Mouse (Mus musculus) liver, postnatal 0 days (tissue): ENCODE data around the gene Itgae. TPM values are rescaled to one million over a fixed set of nuclear protein-coding genes. Genes with fewer than 3 reads are reported as not detected.
A peak's percentile ranks its signal among the peaks of the same experiment; 100 is the strongest.

Source experiments
- ATAC-seq: fragments of 200-750 bp; cut with Nextera tagmentation; 2 replicates; pipeline ENCODE4 v1.8.0; 2017; ENCODE audit warnings: mild to moderate bottlenecking, moderate library complexity
- DNase-seq: peaks from one replicate; pipeline ENCODE4 v3.0.0-alpha.2; 2016
- H3K27ac ChIP-seq: fragments of 300-500 bp; sonication (generic); 2 replicates; pipeline ENCODE4 v1.5.1; 2014; ENCODE audit warnings: antibody characterized with exemption, moderate library complexity, mild to moderate bottlenecking, low read depth
- H3K27me3 ChIP-seq: fragments of 300-500 bp; sonication (generic); 2 replicates; pipeline ENCODE4 v1.6.1; 2014; ENCODE audit warnings: low read length, control low read depth, mixed read lengths; ENCODE audit not compliant: insufficient read depth
- H3K36me3 ChIP-seq: fragments of 300-500 bp; sonication (generic); replicated peaks from 2 replicates; pipeline ENCODE4 v1.6.1; 2014; ENCODE audit warnings: mild to moderate bottlenecking, control low read depth, low read length, moderate library complexity, mixed read lengths; ENCODE audit not compliant: insufficient read depth
- H3K4me1 ChIP-seq: fragments of 300-500 bp; sonication (generic); 2 replicates; pipeline ENCODE4 v1.6.1; 2014; ENCODE audit warnings: antibody characterized with exemption, mild to moderate bottlenecking, control low read depth; ENCODE audit not compliant: insufficient read depth
- H3K4me2 ChIP-seq: fragments of 300-500 bp; sonication (generic); 2 replicates; pipeline ENCODE4 v1.6.1; 2014; ENCODE audit warnings: low read depth, mild to moderate bottlenecking, low read length, moderate library complexity, mixed read lengths
- H3K4me3 ChIP-seq: fragments of 300-500 bp; sonication (generic); 2 replicates; pipeline ENCODE4 v1.5.1; 2014; ENCODE audit warnings: low read depth, low read length
- H3K9ac ChIP-seq: fragments of 300-500 bp; sonication (generic); replicated peaks from 2 replicates; pipeline ENCODE4 v1.6.1; 2014; ENCODE audit warnings: mild to moderate bottlenecking, moderate library complexity
- H3K9me3 ChIP-seq: fragments of 300-500 bp; sonication (generic); 2 replicates; pipeline ENCODE4 v1.6.1; 2016; ENCODE audit warnings: mild to moderate bottlenecking, control low read depth, low read length, mixed read lengths
- CTCF ChIP-seq: sonication (generic); IDR thresholded peaks from 2 replicates; pipeline ENCODE4 v1.5.1; 2016; ENCODE audit warnings: antibody characterized with exemption, low read depth
- EP300 ChIP-seq: IDR thresholded peaks from 2 replicates; pipeline ENCODE4 v1.6.1; 2016; ENCODE audit warnings: antibody characterized with exemption, low read depth, mild to moderate bottlenecking
- WGBS: fragments of 180-500 bp; shearing (Covaris S2); extraction: QIAGEN DNeasy Blood & Tissue Kit; methylation state at CpG from one replicate; pipeline ENCODE4 v1.1.7; 2014; ENCODE audit not compliant: insufficient replicate concordance; 5-methylcytosine and 5-hydroxymethylcytosine counted together
- polyA plus RNA-seq: library from polyadenylated mRNA; unstranded; fragments of >200 nt; fragmentation: Nextera tagmentation; extraction: Ambion mirVana; gene quantifications from 2 replicates; pipeline ENCODE4 v1.2.1, GENCODE M21; 2015

The Itgae gene
- 0.24 and 0.33 TPM in 2 replicates for polyA plus RNA-seq

DNA sequence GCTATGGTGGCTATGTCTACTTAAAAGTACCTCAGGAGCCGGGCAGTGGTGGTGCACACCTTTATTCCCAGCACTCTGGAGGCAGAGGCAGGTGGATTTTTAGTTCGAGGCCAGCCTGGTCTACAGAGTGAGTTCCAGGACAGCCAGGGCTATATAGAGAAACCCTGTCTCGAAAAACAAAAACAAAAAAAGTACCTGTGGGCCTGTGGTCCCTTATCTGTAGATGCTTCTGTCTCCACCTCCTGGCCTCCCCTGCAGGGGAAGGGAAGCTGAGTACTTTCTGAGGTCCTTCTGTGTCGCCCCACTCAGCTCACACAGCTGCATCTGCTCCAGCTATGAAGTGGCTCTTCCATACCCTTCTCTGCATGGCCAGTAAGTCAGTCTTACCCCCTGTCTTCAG, at the start of gene Itgae:
Gene Itgae (plus strand): TSS at position 301 of the 400 bp plus-strand sequence.
- H3K27me3 ChIP-seq: no peaks in the 10 kb centered on the region
- no peak within 1 kb of the TSS for H3K4me2 ChIP-seq
- H3K27ac ChIP-seq: no peak within 1 kb of the TSS
- WGBS: 69% methylated on average over 4 of the region's 4 CpGs
- H3K9me3 ChIP-seq: no peaks in the 10 kb centered on the region
- peaks cover 10% of the 10 kb centered on the region for H3K4me1 ChIP-seq
- H3K9ac ChIP-seq: no peak within 1 kb of the TSS
- no peak within 1 kb of the TSS for H3K4me3 ChIP-seq
- ATAC-seq (no peak), DNase-seq (no peak)
- TF ChIP-seq EP300: no peak
- no peak for TF ChIP-seq CTCF
- no peaks in the 10 kb centered on the region for H3K36me3 ChIP-seq

GRCm38 (mm10) chr11:73044229-73044755, 46.1 kb upstream of the Itgae start:
- ATAC-seq: no peak
- Histone ChIP-seq H3K36me3 (no peaks in the 10 kb centered on the region), H3K9me3 (no peaks in the 10 kb centered on the region), H3K4me2 (no peak overlapping the region), H3K27ac (no peak overlapping the region), H3K9ac (no peak overlapping the region), H3K4me3 (no peak overlapping the region), H3K4me1 (peaks cover 10% of the 10 kb centered on the region), H3K27me3 (no peaks in the 10 kb centered on the region)
- TF ChIP-seq EP300 (no peak), CTCF (no peak)
- DNase-seq: no peak
- WGBS: 60% methylated on average over 6 of the region's 6 CpGs

GRCm38 (mm10) chr11:73044789-73045188, 45.6 kb upstream of the Itgae start:
- no peaks in the 10 kb centered on the region for H3K27me3 ChIP-seq
- H3K4me3 ChIP-seq: no peak overlapping the region
- H3K27ac ChIP-seq: no peak overlapping the region
- WGBS: 62% methylated on average over 4 of the region's 4 CpGs
- no peak overlapping the region for H3K4me2 ChIP-seq
- no peak for DNase-seq
- H3K4me1 ChIP-seq: peaks cover 10% of the 10 kb centered on the region
- no peak for ATAC-seq
- H3K9ac ChIP-seq: no peak overlapping the region
- no peaks in the 10 kb centered on the region for H3K9me3 ChIP-seq
- TF ChIP-seq CTCF (peak; percentile 41), EP300 (no peak)
- 0 out of 2 replicates have a peak, but pooled peaks cover 2% of the 10 kb centered on the region for H3K36me3 ChIP-seq

- H3K27ac ChIP-seq: peak within 1 kb of the TSS; percentile 97
- peaks cover 15% of the 10 kb centered on the region; the same call in 1 of the 2 replicates for H3K36me3 ChIP-seq
- under 1% methylated on average over 39 of the region's 39 CpGs for WGBS
- H3K4me3 ChIP-seq: peak within 1 kb of the TSS; percentile 100
- H3K27me3 ChIP-seq: no peaks in the 10 kb centered on the region
- H3K4me2 ChIP-seq: peak within 1 kb of the TSS; percentile 93
- TF ChIP-seq EP300: 0 out of 2 replicates have a peak, but pooled peaks have one; percentile 58
- TF ChIP-seq CTCF: peak; percentile 93
- H3K9me3 ChIP-seq: no peaks in the 10 kb centered on the region
- ATAC-seq: peak; percentile 97
- H3K9ac ChIP-seq: peak within 1 kb of the TSS; percentile 99
- peaks cover 10% of the 10 kb centered on the region for H3K4me1 ChIP-seq
- peak; percentile 97 for DNase-seq
Observed at GRCm38 (mm10) chr11:73047542-73047996, 42.8 kb upstream of the Itgae start, which contains the start of gene Ncbp3. TSS of gene Ncbp3 (plus strand) at chr11:73047783.

DNA sequence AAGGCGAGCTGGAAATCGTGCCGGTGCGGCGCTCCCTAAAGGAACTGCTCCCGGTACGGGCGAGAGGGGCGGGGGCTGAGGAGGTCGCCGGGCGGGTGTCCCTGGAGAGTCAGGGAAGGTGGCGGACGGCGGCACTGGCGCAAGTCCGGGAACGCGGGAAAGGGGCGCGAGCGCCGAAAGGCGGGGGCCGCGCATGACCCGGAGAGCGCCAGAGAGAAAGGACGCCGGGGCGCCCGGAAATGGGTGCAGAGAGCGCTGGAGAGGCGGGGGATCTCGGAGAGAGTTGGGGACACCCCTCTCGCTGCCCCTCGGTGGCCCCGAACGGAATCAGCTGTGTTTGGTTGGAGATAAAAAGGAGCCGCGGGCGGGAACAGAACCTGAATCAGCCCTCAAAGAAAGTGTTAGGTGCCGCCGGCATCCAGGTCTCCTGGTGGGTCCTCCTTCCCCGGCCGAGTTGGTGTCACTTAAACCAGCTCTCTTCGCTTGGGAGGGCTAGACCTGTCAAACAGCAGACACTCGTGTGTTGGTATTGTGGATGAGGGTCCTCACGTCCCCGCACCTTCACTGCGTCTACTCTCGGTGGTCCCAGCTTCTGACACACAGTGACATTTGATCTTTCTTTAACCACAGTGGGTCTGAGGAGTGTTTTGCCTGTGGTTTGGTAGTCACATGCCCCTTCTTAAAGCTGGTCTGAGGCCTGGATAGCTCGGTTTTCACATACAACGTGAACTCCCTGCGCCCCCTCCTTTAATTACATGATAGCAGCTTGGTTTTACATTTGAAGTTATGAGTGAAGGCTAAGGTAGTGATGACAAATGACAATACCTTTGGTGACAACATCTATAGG, 42.1 kb upstream of the Itgae start:
- H3K36me3 ChIP-seq: peaks cover 19% of the 10 kb centered on the region
- TF ChIP-seq EP300: no peak
- TF ChIP-seq CTCF: no peak

GRCm38 (mm10) chr11:73049335-73049734, 41.0 kb upstream of the Itgae start:
- Histone ChIP-seq H3K27ac (0 out of 2 replicates have a peak overlapping the region, but pooled peaks have one; percentile 97), H3K4me3 (peak overlapping the region; percentile 100), H3K9me3 (no peaks in the 10 kb centered on the region), H3K4me1 (peaks cover 10% of the 10 kb centered on the region), H3K27me3 (no peaks in the 10 kb centered on the region), H3K9ac (no peak overlapping the region; the same call in 1 of the 2 replicates), H3K36me3 (peaks cover 29% of the 10 kb centered on the region), H3K4me2 (peak overlapping the region; percentile 93)
- DNase-seq (peak; percentile 84), ATAC-seq (no peak)
- TF ChIP-seq CTCF (peak; percentile 93), EP300 (no peak)
- 8% methylated on average over 4 of the region's 4 CpGs for WGBS

More for the DNA sequence above, 42.1 kb upstream of the Itgae start:
- 1% methylated on average over 51 of the region's 55 CpGs for WGBS
- DNase-seq (no peak), ATAC-seq (peak; percentile 70)
- Histone ChIP-seq H3K9ac (peak overlapping the region; percentile 99), H3K4me2 (peak overlapping the region; percentile 93), H3K27me3 (no peaks in the 10 kb centered on the region), H3K4me1 (peaks cover 10% of the 10 kb centered on the region), H3K4me3 (peak overlapping the region; percentile 100), H3K27ac (peak overlapping the region; percentile 97), H3K9me3 (no peaks in the 10 kb centered on the region)
